Comparison of ENCODE assay signal across 21 mouse cellular contexts in genomic region chr14:89242159-89242558, GRCm38 (mm10).
DNase-seq lines count a peak whose midpoint lies in the region; ATAC-seq lines count a peak whose summit lies in the region.
"Had no signal": no experiment of that assay in that cellular context is flagged by ENCODE, and none has a peak within 500 bp of the region (broad histone marks: within the 10 kb centered on the region; RNA-seq: fewer than 3 reads in every experiment).

No protein-coding gene starts in this region.

- DNase-seq in forebrain, embryonic 11.5 days (ENCODE audit: low spot score), result no peak
- no peak for DNase-seq in hindbrain, embryonic 11.5 days (ENCODE audit: low spot score)
- no peak for DNase-seq in hindbrain, embryonic 10.5 days (ENCODE audit: low spot score)
- no peak for DNase-seq in neural tube, embryonic 11.5 days (ENCODE audit: low spot score)
- DNase-seq in neural tube, embryonic 10.5 days (ENCODE audit: extremely low spot score, low spot score), result no peak
- DNase-seq: adrenal gland, adult 2 months; adrenal gland, adult 8-10 months; adrenal gland, postnatal 10 days; adrenal gland, postnatal 14 days; adrenal gland, postnatal 25 days; adrenal gland, postnatal 36 days; B cell, adult 2 months; cerebellum, adult 11 months; cerebellum, adult 11-12 months; cerebellum, adult 18-20 months had no signal

- H3K36me3 ChIP-seq in forebrain, embryonic 11.5 days (ENCODE audit: control insufficient read depth, insufficient read depth, low read length), result no peaks in the 10 kb centered on the region
- H3K36me3 ChIP-seq in forebrain, embryonic 13.5 days (ENCODE audit: poor library complexity, severe bottlenecking), result no peaks in the 10 kb centered on the region
- no peaks in the 10 kb centered on the region for H3K36me3 ChIP-seq in hindbrain, embryonic 11.5 days (ENCODE audit: control insufficient read depth, insufficient read depth, low read length)
- H3K36me3 ChIP-seq in hindbrain, embryonic 10.5 days, result no peaks in the 10 kb centered on the region
- H3K36me3 ChIP-seq in neural tube, embryonic 11.5 days (ENCODE audit: control insufficient read depth, insufficient read depth, low read length), result no peaks in the 10 kb centered on the region
- H3K36me3 ChIP-seq: G1E had no signal

- H3K9me3 ChIP-seq in forebrain, embryonic 11.5 days (ENCODE audit: control insufficient read depth, low read length), result no peaks in the 10 kb centered on the region
- H3K9me3 ChIP-seq in forebrain, embryonic 13.5 days (replicated peaks), result no peaks in the 10 kb centered on the region
- H3K9me3 ChIP-seq in hindbrain, embryonic 11.5 days (ENCODE audit: control insufficient read depth, low read length), result no peaks in the 10 kb centered on the region
- no peaks in the 10 kb centered on the region for H3K9me3 ChIP-seq in hindbrain, embryonic 10.5 days
- H3K9me3 ChIP-seq in neural tube, embryonic 11.5 days (ENCODE audit: control insufficient read depth, low read length), result no peaks in the 10 kb centered on the region

- WGBS in forebrain, embryonic 11.5 days, result 92% methylated on average over 1 of the region's 1 CpGs
- 85% methylated on average over 1 of the region's 1 CpGs for WGBS in forebrain, embryonic 13.5 days
- WGBS in hindbrain, embryonic 11.5 days, result 92% methylated on average over 1 of the region's 1 CpGs
- 90% methylated on average over 1 of the region's 1 CpGs for WGBS in hindbrain, embryonic 10.5 days
- WGBS in neural tube, embryonic 11.5 days, result 95% methylated on average over 1 of the region's 1 CpGs

- no peaks in the 10 kb centered on the region for H3K27me3 ChIP-seq in forebrain, embryonic 11.5 days (ENCODE audit: control insufficient read depth, insufficient read depth, low read length)
- H3K27me3 ChIP-seq in forebrain, embryonic 13.5 days, result no peaks in the 10 kb centered on the region
- H3K27me3 ChIP-seq in hindbrain, embryonic 11.5 days (ENCODE audit: control insufficient read depth, insufficient read depth, low read length), result no peaks in the 10 kb centered on the region
- H3K27me3 ChIP-seq in hindbrain, embryonic 10.5 days (ENCODE audit: insufficient read depth, poor library complexity, severe bottlenecking), result no peaks in the 10 kb centered on the region
- no peaks in the 10 kb centered on the region for H3K27me3 ChIP-seq in neural tube, embryonic 11.5 days (ENCODE audit: control insufficient read depth, insufficient read depth, low read length)
- H3K27me3 ChIP-seq: CH12.LX, Patski had no signal

- H3K4me1 ChIP-seq in forebrain, embryonic 11.5 days (replicated peaks; ENCODE audit: control insufficient read depth, insufficient read depth, low read length), result no peaks in the 10 kb centered on the region
- no peaks in the 10 kb centered on the region for H3K4me1 ChIP-seq in forebrain, embryonic 13.5 days
- H3K4me1 ChIP-seq in hindbrain, embryonic 11.5 days (replicated peaks; ENCODE audit: control insufficient read depth, insufficient read depth, low read length), result no peaks in the 10 kb centered on the region
- no peaks in the 10 kb centered on the region for H3K4me1 ChIP-seq in hindbrain, embryonic 10.5 days (replicated peaks)
- H3K4me1 ChIP-seq in neural tube, embryonic 11.5 days (ENCODE audit: control insufficient read depth, insufficient read depth, low read length), result no peaks in the 10 kb centered on the region

- no peak overlapping the region for H3K9ac ChIP-seq in forebrain, embryonic 11.5 days (ENCODE audit: low read length)
- H3K9ac ChIP-seq in forebrain, embryonic 13.5 days, result no peak overlapping the region
- H3K9ac ChIP-seq in hindbrain, embryonic 11.5 days (ENCODE audit: low read depth, low read length), result no peak overlapping the region
- H3K9ac ChIP-seq in neural tube, embryonic 11.5 days (ENCODE audit: low read length), result no peak overlapping the region

- ATAC-seq in forebrain, embryonic 11.5 days (replicated peaks; ENCODE audit: low FRiP score), result peak; percentile 53; the same call in 1 of the 2 replicates
- ATAC-seq in forebrain, embryonic 13.5 days, result no peak
- 0 out of 2 replicates have a peak, but pooled peaks have one; percentile 30 for ATAC-seq in hindbrain, embryonic 11.5 days (ENCODE audit: low FRiP score)
- ATAC-seq in neural tube, embryonic 11.5 days (ENCODE audit: insufficient read depth, low FRiP score, low TSS enrichment), result peak; percentile 64; the same call in 1 of the 2 replicates
- ATAC-seq: activated CD4-positive, CD25-positive, alpha-beta regulatory T cell, adult 4 months; CD4-positive, CD25-positive, alpha-beta regulatory T cell, adult 4 months; Patski had no signal

- no peak overlapping the region for H3K4me3 ChIP-seq in forebrain, embryonic 11.5 days (ENCODE audit: low read depth, low read length)
- H3K4me3 ChIP-seq in forebrain, embryonic 13.5 days, result no peak overlapping the region
- H3K4me3 ChIP-seq in hindbrain, embryonic 11.5 days (ENCODE audit: low read depth, low read length), result no peak overlapping the region
- H3K4me3 ChIP-seq in hindbrain, embryonic 10.5 days, result no peak overlapping the region
- H3K4me3 ChIP-seq in neural tube, embryonic 11.5 days (ENCODE audit: low read depth, low read length), result no peak overlapping the region

- H3K4me2 ChIP-seq in forebrain, embryonic 11.5 days (ENCODE audit: low read depth, low read length, severe bottlenecking), result no peak overlapping the region
- no peak overlapping the region for H3K4me2 ChIP-seq in forebrain, embryonic 13.5 days
- H3K4me2 ChIP-seq in hindbrain, embryonic 11.5 days (replicated peaks; ENCODE audit: low read depth, low read length), result no peak overlapping the region
- H3K4me2 ChIP-seq in neural tube, embryonic 11.5 days (ENCODE audit: low read depth), result no peak overlapping the region

- no peak overlapping the region for H3K27ac ChIP-seq in forebrain, embryonic 11.5 days (ENCODE audit: low read depth, low read length)
- H3K27ac ChIP-seq in forebrain, embryonic 13.5 days, result no peak overlapping the region
- no peak overlapping the region for H3K27ac ChIP-seq in hindbrain, embryonic 11.5 days (ENCODE audit: low read depth, low read length)
- H3K27ac ChIP-seq in hindbrain, embryonic 10.5 days, result no peak overlapping the region
- H3K27ac ChIP-seq in neural tube, embryonic 11.5 days (ENCODE audit: low read depth, low read length), result no peak overlapping the region
